Mouse (Mus musculus) heart, postnatal 0 days (tissue): ENCODE measurements around the gene Tpst1. TPM values are rescaled to one million over a fixed set of nuclear protein-coding genes. Genes with fewer than 3 reads are reported as not detected.
A peak's percentile ranks its signal among the peaks of the same experiment; 100 is the strongest.

Experiments used
- ATAC-seq: fragments of 200-750 bp; cut with Nextera tagmentation; 2 replicates; pipeline ENCODE4 v1.8.0; 2017; ENCODE audit warnings: low read depth, moderate number of reproducible peaks, moderate library complexity; ENCODE audit not compliant: insufficient read depth
- DNase-seq: peaks from one replicate; pipeline ENCODE4 v3.0.0-alpha.2; 2016; ENCODE audit warnings: low spot score
- H3K27ac ChIP-seq: fragments of 300-500 bp; sonication (generic); 2 replicates; pipeline ENCODE4 v1.5.1; 2014; ENCODE audit warnings: low read depth, mild to moderate bottlenecking
- H3K27me3 ChIP-seq: fragments of 300-500 bp; sonication (generic); 2 replicates; pipeline ENCODE4 v1.6.1; 2014; ENCODE audit warnings: low read length, mixed read lengths; ENCODE audit not compliant: control insufficient read depth, insufficient read depth
- H3K36me3 ChIP-seq: fragments of 300-500 bp; sonication (generic); replicated peaks from 2 replicates; pipeline ENCODE4 v1.6.1; 2014; ENCODE audit warnings: low read length, mixed read lengths; ENCODE audit not compliant: control insufficient read depth, insufficient read depth
- H3K4me1 ChIP-seq: fragments of 300-500 bp; sonication (generic); 2 replicates; pipeline ENCODE4 v1.6.1; 2014; ENCODE audit warnings: antibody characterized with exemption; ENCODE audit not compliant: control insufficient read depth, insufficient read depth
- H3K4me2 ChIP-seq: fragments of 300-500 bp; sonication (generic); 2 replicates; pipeline ENCODE4 v1.6.1; 2014; ENCODE audit warnings: low read depth, mild to moderate bottlenecking, low read length, moderate library complexity
- H3K4me3 ChIP-seq: fragments of 300-500 bp; sonication (generic); 2 replicates; pipeline ENCODE4 v1.5.1; 2014; ENCODE audit warnings: low read depth, low read length
- H3K9ac ChIP-seq: fragments of 300-500 bp; sonication (generic); replicated peaks from 2 replicates; pipeline ENCODE4 v1.6.1; 2014; ENCODE audit warnings: low read depth, low read length, mixed read lengths
- H3K9me3 ChIP-seq: fragments of 300-500 bp; sonication (generic); replicated peaks from 2 replicates; pipeline ENCODE4 v1.6.1; 2016; ENCODE audit warnings: low read length; ENCODE audit not compliant: control insufficient read depth
- CTCF ChIP-seq: IDR thresholded peaks from 2 replicates; pipeline ENCODE4 v1.5.1; 2016; ENCODE audit warnings: antibody characterized with exemption, control low read depth, low read depth
- EP300 ChIP-seq: IDR thresholded peaks from 2 replicates; pipeline ENCODE4 v1.6.1; 2016; ENCODE audit warnings: antibody characterized with exemption, low read depth
- WGBS: fragments of 180-500 bp; shearing (Covaris S2); extraction: QIAGEN DNeasy Blood & Tissue Kit; methylation state at CpG from one replicate; pipeline ENCODE4 v1.1.7; 2014; 5-methylcytosine and 5-hydroxymethylcytosine counted together
- polyA plus RNA-seq: library from polyadenylated mRNA; unstranded; fragments of >200 nt; fragmentation: Nextera tagmentation; extraction: Ambion mirVana; gene quantifications from 2 replicates; pipeline ENCODE4 v1.2.1, GENCODE M21; 2015
- total RNA-seq: library from RNA; depleted of rRNA; stranded (reverse); fragments of >200 nt; gene quantifications from 2 replicates; pipeline ENCODE4 v1.2.3, GENCODE M21; 2014; ENCODE audit warnings: low replicate concordance

The Tpst1 gene
- total and polyA plus RNA-seq, 2 experiments from 2014 or later: 20.7 to 23.7 TPM

DNA sequence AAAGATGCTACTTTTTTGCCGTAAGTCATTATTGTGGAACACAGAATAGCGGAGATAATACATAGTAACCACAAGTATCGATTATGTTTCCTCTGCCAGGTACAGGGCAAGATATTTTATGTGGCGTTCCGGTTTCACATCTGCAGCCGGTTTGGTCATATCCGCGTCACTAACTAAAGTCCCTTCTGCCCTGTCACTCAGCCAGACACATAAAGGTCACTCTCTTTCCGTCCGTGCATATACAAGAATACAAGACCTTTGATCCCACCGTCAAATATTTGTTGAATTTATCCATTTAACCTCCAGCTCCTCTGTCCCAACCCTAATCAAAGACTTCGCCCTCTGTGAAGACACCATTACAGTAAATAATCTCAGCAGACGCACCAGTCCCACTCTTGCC lies 63.5 kb downstream of the Tpst1 start:
- Histone ChIP-seq H3K4me3 (no peak overlapping the region), H3K4me1 (no peaks in the 10 kb centered on the region), H3K9me3 (no peaks in the 10 kb centered on the region), H3K27me3 (0 out of 2 replicates have a peak, but pooled peaks cover 2% of the 10 kb centered on the region), H3K36me3 (0 out of 2 replicates have a peak, but pooled peaks cover 6% of the 10 kb centered on the region), H3K4me2 (no peak overlapping the region), H3K27ac (no peak overlapping the region), H3K9ac (no peak overlapping the region)
- ATAC-seq (no peak), DNase-seq (no peak)
- 90% methylated on average over 13 of the region's 13 CpGs for WGBS
- TF ChIP-seq CTCF (no peak), EP300 (no peak)

DNA sequence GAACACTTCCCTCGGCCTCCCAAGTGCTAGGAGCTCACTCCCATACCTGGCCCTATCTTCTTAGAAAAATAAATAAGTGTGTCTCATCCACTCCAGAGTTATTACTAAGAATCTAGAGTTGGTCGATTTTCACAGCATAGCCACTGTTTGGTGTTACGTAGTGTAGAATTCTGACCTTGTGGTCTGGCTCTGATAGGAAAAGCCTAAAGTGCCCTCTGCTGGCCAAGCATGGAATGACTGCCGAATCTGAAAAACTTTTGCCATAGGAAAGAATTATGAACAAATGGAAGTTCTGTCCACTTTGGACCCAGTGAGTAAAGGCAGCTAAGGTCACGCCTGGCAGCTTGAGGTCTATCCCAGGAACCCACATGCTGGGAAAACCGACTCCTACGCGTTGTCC lies 66.3 kb downstream of the Tpst1 start:
- Histone ChIP-seq H3K9me3 (no peaks in the 10 kb centered on the region), H3K27me3 (peaks cover 2% of the 10 kb centered on the region; the same call in 1 of the 2 replicates), H3K4me1 (no peaks in the 10 kb centered on the region), H3K27ac (no peak overlapping the region), H3K4me2 (no peak overlapping the region), H3K4me3 (no peak overlapping the region), H3K9ac (no peak overlapping the region), H3K36me3 (0 out of 2 replicates have a peak, but pooled peaks cover 6% of the 10 kb centered on the region)
- no peak for ATAC-seq
- TF ChIP-seq CTCF (peak; percentile 85), EP300 (no peak)
- WGBS: 20% methylated on average over 8 of the region's 8 CpGs
- peak; percentile 75 for DNase-seq

DNA sequence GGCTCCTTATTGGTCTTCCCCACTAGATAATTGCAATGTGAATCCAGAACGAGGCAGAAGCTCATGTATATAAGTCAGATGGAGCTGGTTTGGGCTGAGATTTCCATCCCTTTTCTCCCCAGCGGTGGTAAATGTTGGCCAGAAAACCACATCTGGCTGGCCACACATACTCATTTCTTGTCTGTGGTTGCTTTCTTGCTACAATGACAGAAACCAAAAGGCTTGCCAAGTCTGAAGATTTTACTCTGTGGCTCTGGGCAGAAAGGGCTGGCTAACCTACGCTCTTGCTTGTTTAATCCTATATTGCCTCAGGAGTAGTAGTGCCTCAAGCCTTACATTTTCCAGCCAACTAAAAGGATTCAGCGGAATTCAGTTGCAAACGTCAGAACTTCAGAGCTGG lies 68.0 kb downstream of the Tpst1 start:
- H3K36me3 ChIP-seq: no peaks in the 10 kb centered on the region
- H3K27ac ChIP-seq: no peak overlapping the region
- WGBS: 73% methylated on average over 5 of the region's 5 CpGs
- TF ChIP-seq EP300: no peak
- no peak for TF ChIP-seq CTCF
- H3K4me2 ChIP-seq: no peak overlapping the region
- H3K27me3 ChIP-seq: no peaks in the 10 kb centered on the region; the same call in 1 of the 2 replicates
- no peak overlapping the region for H3K4me3 ChIP-seq
- H3K4me1 ChIP-seq: no peaks in the 10 kb centered on the region; the same call in 1 of the 2 replicates
- DNase-seq: no peak
- H3K9me3 ChIP-seq: no peaks in the 10 kb centered on the region
- H3K9ac ChIP-seq: no peak overlapping the region
- ATAC-seq: no peak

DNA sequence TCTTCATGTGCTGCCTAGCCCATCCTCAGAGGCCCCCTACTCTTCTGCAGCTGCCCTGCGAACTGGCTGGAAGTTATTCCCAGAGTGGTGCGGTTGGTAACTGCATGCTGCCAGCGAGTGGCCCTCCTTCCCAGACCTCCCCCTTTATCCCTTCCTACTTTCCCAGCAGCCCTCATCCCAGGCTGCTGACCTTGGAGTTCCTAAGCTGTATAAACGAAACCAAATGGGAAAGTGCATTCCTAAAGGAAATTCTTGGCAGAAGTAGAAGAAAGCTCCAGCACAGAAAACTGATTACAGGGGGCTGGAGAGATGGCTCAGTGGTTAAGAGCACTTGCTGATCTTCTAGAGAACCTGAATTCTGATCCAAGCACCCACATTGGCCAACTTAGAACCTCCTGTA lies 68.9 kb downstream of the Tpst1 start:
- DNase-seq (no peak), ATAC-seq (no peak)
- H3K36me3 ChIP-seq: no peaks in the 10 kb centered on the region
- no peaks in the 10 kb centered on the region; the same call in 1 of the 2 replicates for H3K27me3 ChIP-seq
- H3K4me1 ChIP-seq: no peaks in the 10 kb centered on the region; the same call in 1 of the 2 replicates
- H3K9ac ChIP-seq: no peak overlapping the region
- no peaks in the 10 kb centered on the region for H3K9me3 ChIP-seq
- H3K4me2 ChIP-seq: no peak overlapping the region
- WGBS: 37% methylated on average over 4 of the region's 4 CpGs
- TF ChIP-seq CTCF (no peak), EP300 (no peak)
- H3K4me3 ChIP-seq: no peak overlapping the region
- no peak overlapping the region for H3K27ac ChIP-seq

DNA sequence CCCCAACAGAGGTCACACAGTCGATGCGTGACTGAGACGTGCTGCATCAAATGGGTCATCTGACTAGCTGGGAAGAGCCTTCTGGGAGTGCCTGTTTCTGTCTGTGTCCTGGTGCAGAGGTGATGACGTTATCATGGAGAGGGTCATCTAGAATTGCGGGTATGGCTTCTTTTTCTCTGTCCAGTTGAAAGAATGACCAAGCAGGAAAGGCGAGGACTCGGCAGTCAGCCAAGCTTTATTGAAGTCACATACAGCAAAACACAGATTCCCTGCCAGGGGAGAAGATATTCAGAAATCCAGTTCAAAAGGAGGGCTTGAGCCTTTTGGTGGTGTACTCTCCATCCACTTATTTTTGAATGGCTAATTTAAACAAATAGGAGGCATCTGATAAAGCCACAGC lies 70.0 kb downstream of the Tpst1 start:
- no peaks in the 10 kb centered on the region for H3K36me3 ChIP-seq
- H3K9me3 ChIP-seq: no peaks in the 10 kb centered on the region
- no peak overlapping the region for H3K4me2 ChIP-seq
- DNase-seq (no peak), ATAC-seq (no peak)
- H3K4me1 ChIP-seq: no peaks in the 10 kb centered on the region; the same call in 1 of the 2 replicates
- no peak overlapping the region for H3K4me3 ChIP-seq
- no peak for TF ChIP-seq CTCF
- no peak for TF ChIP-seq EP300
- no peak overlapping the region for H3K27ac ChIP-seq
- H3K27me3 ChIP-seq: no peaks in the 10 kb centered on the region; the same call in 1 of the 2 replicates
- WGBS: 76% methylated on average over 7 of the region's 7 CpGs
- H3K9ac ChIP-seq: no peak overlapping the region

DNA sequence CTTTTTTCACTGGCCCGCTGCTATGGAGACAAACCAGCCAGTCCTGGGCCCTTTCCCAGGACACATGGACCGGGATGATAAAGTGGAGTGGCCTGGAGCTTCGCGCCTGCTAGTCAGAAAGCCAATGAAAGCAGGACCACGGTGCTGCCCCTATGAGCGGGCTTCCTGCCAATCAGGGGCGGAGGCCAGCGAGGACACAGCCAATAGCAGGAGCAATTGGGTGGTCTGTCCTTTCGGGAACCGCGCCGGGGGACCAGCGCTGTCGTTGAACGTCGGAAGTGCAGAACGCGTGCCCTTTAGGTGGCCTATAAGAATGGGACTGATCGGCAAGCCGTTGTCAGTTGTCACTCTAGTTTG lies 70.8 kb downstream of the Tpst1 start:
- ATAC-seq: peak; percentile 40
- Histone ChIP-seq H3K9ac (peak overlapping the region; percentile 45), H3K4me2 (peak overlapping the region; percentile 86), H3K27me3 (no peaks in the 10 kb centered on the region; the same call in 1 of the 2 replicates), H3K27ac (peak overlapping the region; percentile 64), H3K4me3 (peak overlapping the region; percentile 55), H3K9me3 (no peaks in the 10 kb centered on the region), H3K4me1 (no peaks in the 10 kb centered on the region; the same call in 1 of the 2 replicates), H3K36me3 (peaks cover 7% of the 10 kb centered on the region; the same call in 1 of the 2 replicates)
- 1% methylated on average over 20 of the region's 20 CpGs for WGBS
- TF ChIP-seq EP300 (no peak), CTCF (no peak)
- DNase-seq: peak; percentile 55
